Mouse (Mus musculus) small intestine, adult 2 months (tissue): Measurements from ENCODE around the gene Gm45213.

Experiments
- CTCF ChIP-seq: fragments of 200-500 bp; IDR thresholded peaks from 2 replicates; pipeline ENCODE4 v1.5.1; 2012; ENCODE audit warnings: low read depth, mild to moderate bottlenecking, control low read depth, inconsistent platforms, low read length, moderate library complexity, mixed read lengths; ENCODE audit not compliant: insufficient replicate concordance, insufficient read length; ENCODE audit errors: extremely low read depth
- POLR2A ChIP-seq: fragments of 200-500 bp; IDR thresholded peaks from 2 replicates; pipeline ENCODE4 v1.6.1; 2012; ENCODE audit warnings: low read depth, mild to moderate bottlenecking, control low read depth, inconsistent platforms, low read length, moderate library complexity

GRCm38 (mm10) chr7:66111211-66111610, 67.8 kb downstream of the Gm45213 start:
- TF ChIP-seq POLR2A, result no peak
- TF ChIP-seq CTCF, result no peak
